Mouse (Mus musculus) left cerebral cortex, postnatal 4 days (tissue): ENCODE data around the gene Rgs11. TPM values are rescaled to one million over a fixed set of nuclear protein-coding genes. Genes with fewer than 3 reads are reported as not detected.

Experiments
- total RNA-seq, 2 experiments: library from RNA; stranded (reverse); gene quantifications; 2 replicates each; pipeline ENCODE4 v1.2.3; 2021

Rgs11 gene
- total RNA-seq, 2 experiments from 2014 or later, result 46.8 to 48.6 TPM

Other genes starting within 250 kb of the Rgs11 start
- 10 to 100 TPM; 42.2 to 45.9 TPM for gene Capn15, start 217.2 kb upstream of the Rgs11 start, total RNA-seq
- gene Rab11fip3, start 133.4 kb upstream of the Rgs11 start, total RNA-seq, result 10 to 100 TPM; 79.6 to 82.5 TPM
- 10 to 100 TPM; 21.7 to 24.3 TPM for gene Decr2, start 112.6 kb upstream of the Rgs11 start, total RNA-seq
- gene Nme4, start 107.3 kb upstream of the Rgs11 start, total RNA-seq, result 1 to 10 TPM; 8.9 to 9.6 TPM
- gene Tmem8, start 89.7 kb upstream of the Rgs11 start, total RNA-seq, result 1 to 10 TPM; 7.0 to 7.7 TPM
- 10 to 100 TPM; 74.2 to 80.5 TPM for gene Mrpl28, start 79.5 kb upstream of the Rgs11 start, total RNA-seq
- gene Axin1, start 64.3 kb upstream of the Rgs11 start, total RNA-seq, result 10 to 100 TPM; 37.5 to 37.8 TPM
- under 1 TPM; 0.40 to 0.80 TPM for gene Pdia2, start 3.9 kb upstream of the Rgs11 start, total RNA-seq
- 100 to 1,000 TPM; 165 to 166 TPM for gene Arhgdig, start 4.8 kb downstream of the Rgs11 start, total RNA-seq
- gene Fam234a, start 41.3 kb downstream of the Rgs11 start, total RNA-seq, result 10 to 100 TPM; 25.3 to 29.9 TPM
- 100 to 1,000 TPM; 106 to 112 TPM for gene Luc7l, start 49.9 kb downstream of the Rgs11 start, total RNA-seq
- gene Neurl1b, start 211.9 kb downstream of the Rgs11 start, total RNA-seq, result 10 to 100 TPM; 85.3 to 88.4 TPM